Mouse (Mus musculus) CH12.LX (cell line): ENCODE data around the gene Pcyt2.

Source experiments
- POLR2AphosphoS2 ChIP-seq: IDR thresholded peaks from 2 replicates; pipeline ENCODE4 v1.6.1; 2011; ENCODE audit warnings: low read depth, low read length, improper control_type of control experiment
- UBTF ChIP-seq: IDR thresholded peaks from 2 replicates; pipeline ENCODE4 v1.6.1; 2012; ENCODE audit warnings: low read depth, mild to moderate bottlenecking, inconsistent platforms, low read length, improper control_type of control experiment, moderate library complexity

DNA sequence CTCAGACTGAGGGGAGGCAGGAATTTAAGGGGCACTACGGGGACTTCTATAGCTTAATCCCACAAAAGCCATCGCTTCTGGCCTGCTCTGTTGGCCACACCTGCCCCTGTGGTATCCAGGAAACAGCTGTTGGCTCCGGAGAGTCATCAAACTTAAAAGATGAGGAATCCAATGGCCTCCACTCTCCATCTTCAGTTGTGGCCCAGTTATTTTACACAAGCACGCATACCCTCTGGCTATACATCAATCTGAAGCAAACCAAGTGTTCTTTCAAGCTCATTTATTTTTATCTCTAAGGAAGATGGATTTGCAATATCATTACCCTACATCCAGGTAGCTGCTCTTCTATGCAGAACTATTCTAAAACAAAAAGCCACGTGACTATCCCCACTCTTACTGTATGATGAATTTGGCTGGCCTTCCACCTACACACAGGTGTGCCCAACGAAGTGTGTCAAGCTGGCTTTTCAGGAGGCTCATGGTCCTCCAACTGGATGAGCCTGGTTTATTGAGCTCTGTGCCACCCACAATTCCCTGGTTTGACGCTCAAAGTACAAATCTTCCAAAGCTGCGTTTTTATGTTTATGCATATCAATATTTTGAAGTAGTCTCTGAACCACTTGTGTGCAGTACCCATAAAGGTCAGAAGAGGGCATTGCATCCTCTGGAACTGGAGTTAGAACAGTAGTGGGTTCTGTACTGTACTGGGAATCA lies 35.3 kb downstream of the Pcyt2 start:
- TF ChIP-seq POLR2AphosphoS2, result 0 out of 2 replicates have a peak, but pooled peaks have one; percentile 27
- no peak for TF ChIP-seq UBTF
